Mouse (Mus musculus): ENCODE results near the gene Psap.
A peak's percentile ranks its signal among the peaks of the same experiment; 100 is the strongest.

Psap gene

GRCm38 (mm10) chr10:60287726-60288125 lies 10.3 kb downstream of the Psap start:
- DNase-seq (ENCODE audit: low spot score in 2 of 2), result no peak

GRCm38 (mm10) chr10:60289216-60289615 lies 11.8 kb downstream of the Psap start:
- no peak for DNase-seq (ENCODE audit: low spot score in 2 of 2)

- DNase-seq (ENCODE audit: low spot score in 2 of 2), result no peak
Measured at GRCm38 (mm10) chr10:60290026-60290738, 12.8 kb downstream of the Psap start.

GRCm38 (mm10) chr10:60290739-60291110 lies 13.3 kb downstream of the Psap start:
- DNase-seq (ENCODE audit: low spot score in 2 of 2), result no peak

GRCm38 (mm10) chr10:60292209-60292608 lies 14.8 kb downstream of the Psap start:
- no peak for DNase-seq (ENCODE audit: low spot score in 2 of 2)

- DNase-seq (ENCODE audit: low spot score in 2 of 2), result no peak
Measured at GRCm38 (mm10) chr10:60294621-60295020, 17.2 kb downstream of the Psap start.

GRCm38 (mm10) chr10:60295356-60295755 lies 17.9 kb downstream of the Psap start:
- DNase-seq (ENCODE audit: low spot score in 2 of 2), result no peak

GRCm38 (mm10) chr10:60296027-60296426 lies 18.6 kb downstream of the Psap start:
- DNase-seq (ENCODE audit: low spot score in 2 of 2), result no peak

- DNase-seq (ENCODE audit: low spot score in 2 of 2), result no peak
Measured at GRCm38 (mm10) chr10:60299636-60300035, 22.2 kb downstream of the Psap start.

- no peak for DNase-seq (ENCODE audit: low spot score in 2 of 2)
Measured at GRCm38 (mm10) chr10:60303419-60303818, 26.0 kb downstream of the Psap start.

- DNase-seq (ENCODE audit: low spot score in 2 of 2), result peak; percentile 60 to 75
Measured at GRCm38 (mm10) chr10:60304854-60305628, 27.6 kb downstream of the Psap start.

- DNase-seq (ENCODE audit: low spot score in 2 of 2), result no peak
Measured at GRCm38 (mm10) chr10:60310629-60311028, 33.2 kb downstream of the Psap start.

- no peak for DNase-seq (ENCODE audit: low spot score in 2 of 2)
Measured at GRCm38 (mm10) chr10:60313606-60314005, 36.2 kb downstream of the Psap start.

GRCm38 (mm10) chr10:60316166-60316565 lies 38.7 kb downstream of the Psap start:
- DNase-seq (ENCODE audit: low spot score in 2 of 2), result no peak

GRCm38 (mm10) chr10:60328963-60329650 lies 51.7 kb downstream of the Psap start:
- no peak for DNase-seq (ENCODE audit: low spot score in 2 of 2)

- DNase-seq (ENCODE audit: low spot score in 2 of 2), result no peak
Measured at GRCm38 (mm10) chr10:60334583-60334982, 57.2 kb downstream of the Psap start.

- no peak for DNase-seq (ENCODE audit: low spot score in 2 of 2)
Measured at GRCm38 (mm10) chr10:60335021-60335420, 57.6 kb downstream of the Psap start.

GRCm38 (mm10) chr10:60341528-60341927 lies 64.1 kb downstream of the Psap start:
- no peak for DNase-seq (ENCODE audit: low spot score in 2 of 2)

GRCm38 (mm10) chr10:60344111-60344510 lies 66.7 kb downstream of the Psap start:
- DNase-seq (ENCODE audit: low spot score in 2 of 2), result no peak

- no peak for DNase-seq (ENCODE audit: low spot score in 2 of 2)
Measured at GRCm38 (mm10) chr10:60346056-60346455, 68.6 kb downstream of the Psap start.

GRCm38 (mm10) chr10:60346701-60347405 lies 69.4 kb downstream of the Psap start, which contains the start of gene Vsir:
Vsir (plus strand) TSS chr10:60346851.
- peak; percentile 44 to 71 for DNase-seq (ENCODE audit: low spot score in 2 of 2)

Data from cerebellum, postnatal 4 days (tissue).